Mouse (Mus musculus) neural tube, embryonic 11.5 days (tissue): ENCODE measurements around the gene Kank1. TPM values are rescaled to one million over a fixed set of nuclear protein-coding genes. Genes with fewer than 3 reads are reported as not detected.

Source experiments
- ATAC-seq: fragments of 200-750 bp; cut with Nextera tagmentation; 2 replicates; pipeline ENCODE4 v1.8.0; 2017; ENCODE audit warnings: moderate number of reproducible peaks, mild to moderate bottlenecking, moderate TSS enrichment, moderate library complexity; ENCODE audit not compliant: insufficient read depth, low FRiP score, low TSS enrichment
- DNase-seq: peaks from one replicate; pipeline ENCODE4 v3.0.0-alpha.2; 2015; ENCODE audit warnings: low spot score
- H3K27ac ChIP-seq: fragments of 300-500 bp; sonication (generic); 2 replicates; pipeline ENCODE4 v1.5.1; 2014; ENCODE audit warnings: low read depth, mild to moderate bottlenecking, low read length
- H3K27me3 ChIP-seq: fragments of 300-500 bp; sonication (generic); 2 replicates; pipeline ENCODE4 v1.6.1; 2014; ENCODE audit warnings: mild to moderate bottlenecking, low read length, mixed read lengths; ENCODE audit not compliant: control insufficient read depth, insufficient read depth
- H3K36me3 ChIP-seq: fragments of 300-500 bp; sonication (generic); 2 replicates; pipeline ENCODE4 v1.6.1; 2014; ENCODE audit warnings: mild to moderate bottlenecking, low read length, moderate library complexity, mixed read lengths; ENCODE audit not compliant: control insufficient read depth, insufficient read depth
- H3K4me1 ChIP-seq: fragments of 300-500 bp; sonication (generic); 2 replicates; pipeline ENCODE4 v1.6.1; 2014; ENCODE audit warnings: low read length, mixed read lengths; ENCODE audit not compliant: control insufficient read depth, insufficient read depth
- H3K4me2 ChIP-seq: fragments of 300-500 bp; sonication (generic); 2 replicates; pipeline ENCODE4 v1.6.1; 2014; ENCODE audit warnings: low read depth, mild to moderate bottlenecking, moderate library complexity
- H3K4me3 ChIP-seq: fragments of 300-500 bp; sonication (generic); 2 replicates; pipeline ENCODE4 v1.5.1; 2014; ENCODE audit warnings: low read depth, low read length
- H3K9ac ChIP-seq: fragments of 300-500 bp; sonication (generic); 2 replicates; pipeline ENCODE4 v1.6.1; 2014; ENCODE audit warnings: mild to moderate bottlenecking, low read length
- H3K9me3 ChIP-seq: fragments of 300-500 bp; sonication (generic); 2 replicates; pipeline ENCODE4 v1.6.1; 2016; ENCODE audit warnings: low read length; ENCODE audit not compliant: control insufficient read depth
- WGBS: fragments of 180-500 bp; shearing (Covaris S2); extraction: QIAGEN DNeasy Blood & Tissue Kit; methylation state at CpG from one replicate; pipeline ENCODE4 v1.1.7; 2014; 5-methylcytosine and 5-hydroxymethylcytosine counted together
- polyA plus RNA-seq: library from polyadenylated mRNA; unstranded; fragments of >200 nt; fragmentation: Nextera tagmentation; extraction: Ambion mirVana; gene quantifications from 2 replicates; pipeline ENCODE4 v1.2.1, GENCODE M21; 2014

The Kank1 gene
- polyA plus RNA-seq, 1 experiment from 2014 or later: 15.3 TPM

GRCm38 (mm10) chr19:25311626-25312025 is 74.9 kb downstream of the Kank1 start:
- Histone ChIP-seq H3K9ac (no peak overlapping the region), H3K27me3 (no peaks in the 10 kb centered on the region), H3K27ac (no peak overlapping the region), H3K4me2 (no peak overlapping the region), H3K9me3 (no peaks in the 10 kb centered on the region), H3K36me3 (no peaks in the 10 kb centered on the region), H3K4me1 (no peaks in the 10 kb centered on the region), H3K4me3 (no peak overlapping the region)
- DNase-seq (no peak), ATAC-seq (no peak)
- WGBS: 45% methylated on average over 7 of the region's 7 CpGs

DNA sequence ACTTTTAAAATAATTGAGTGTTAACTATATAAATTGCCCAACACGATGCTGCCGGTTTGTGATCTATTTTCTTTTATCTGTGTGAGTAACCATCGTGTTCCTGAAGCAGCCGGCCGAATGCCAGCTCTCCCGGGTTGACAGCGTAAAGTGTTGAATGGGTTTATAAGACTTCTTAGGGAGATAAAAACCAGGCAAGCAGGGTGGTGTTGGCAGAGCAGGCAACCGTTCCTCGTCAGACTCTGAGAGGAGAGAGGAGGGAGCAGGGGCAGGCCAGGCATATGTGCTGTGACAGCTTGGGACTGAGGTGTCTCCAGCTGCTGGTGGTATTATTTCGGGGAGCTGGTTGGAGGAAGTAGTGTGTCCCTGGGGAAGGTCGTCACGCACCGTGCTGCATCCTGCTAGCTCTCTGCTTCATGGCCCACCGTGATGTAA is 78.7 kb downstream of the Kank1 start:
- WGBS: 70% methylated on average over 14 of the region's 14 CpGs
- Histone ChIP-seq H3K9ac (no peak overlapping the region), H3K4me2 (no peak overlapping the region), H3K36me3 (no peaks in the 10 kb centered on the region), H3K27me3 (no peaks in the 10 kb centered on the region), H3K4me1 (no peaks in the 10 kb centered on the region), H3K4me3 (no peak overlapping the region), H3K9me3 (no peaks in the 10 kb centered on the region), H3K27ac (no peak overlapping the region)
- DNase-seq (no peak), ATAC-seq (no peak)

- no peak for ATAC-seq
- no peaks in the 10 kb centered on the region for H3K36me3 ChIP-seq
- no peaks in the 10 kb centered on the region for H3K27me3 ChIP-seq
- H3K27ac ChIP-seq: no peak overlapping the region
- H3K4me1 ChIP-seq: no peaks in the 10 kb centered on the region
- H3K9ac ChIP-seq: no peak overlapping the region
- WGBS: 86% methylated on average over 5 of the region's 5 CpGs
- DNase-seq: no peak
- no peak overlapping the region for H3K4me3 ChIP-seq
- H3K4me2 ChIP-seq: no peak overlapping the region
- no peaks in the 10 kb centered on the region for H3K9me3 ChIP-seq
Measured at GRCm38 (mm10) chr19:25315993-25316392, 79.2 kb downstream of the Kank1 start.

DNA sequence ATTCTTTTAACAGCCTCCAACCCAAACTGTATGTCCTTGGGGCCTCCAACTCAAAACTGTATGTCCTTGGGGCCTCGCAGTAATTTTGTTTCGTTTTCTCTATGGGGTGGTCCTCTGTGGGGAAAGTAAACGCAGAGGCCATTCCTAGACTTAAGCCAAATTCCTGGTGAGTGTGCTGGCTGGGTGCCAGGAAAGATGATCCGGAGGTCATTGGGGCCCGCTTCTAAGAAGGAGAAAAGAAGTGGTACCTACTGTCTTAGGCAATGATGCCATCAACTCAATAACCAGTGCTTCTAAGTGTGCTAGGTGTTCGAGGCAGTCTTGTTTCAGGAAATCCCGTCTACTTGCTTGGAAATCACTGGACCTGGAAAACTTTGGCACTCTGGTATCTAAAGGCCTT is 87.5 kb downstream of the Kank1 start:
- Histone ChIP-seq H3K4me2 (no peak overlapping the region), H3K27me3 (no peaks in the 10 kb centered on the region), H3K4me3 (no peak overlapping the region), H3K4me1 (no peaks in the 10 kb centered on the region), H3K27ac (no peak overlapping the region), H3K9ac (no peak overlapping the region), H3K9me3 (no peaks in the 10 kb centered on the region), H3K36me3 (no peaks in the 10 kb centered on the region)
- no peak for ATAC-seq
- whole genome bisulfite sequencing: 83% methylated on average over 7 of the region's 7 CpGs
- no peak for DNase-seq

DNA sequence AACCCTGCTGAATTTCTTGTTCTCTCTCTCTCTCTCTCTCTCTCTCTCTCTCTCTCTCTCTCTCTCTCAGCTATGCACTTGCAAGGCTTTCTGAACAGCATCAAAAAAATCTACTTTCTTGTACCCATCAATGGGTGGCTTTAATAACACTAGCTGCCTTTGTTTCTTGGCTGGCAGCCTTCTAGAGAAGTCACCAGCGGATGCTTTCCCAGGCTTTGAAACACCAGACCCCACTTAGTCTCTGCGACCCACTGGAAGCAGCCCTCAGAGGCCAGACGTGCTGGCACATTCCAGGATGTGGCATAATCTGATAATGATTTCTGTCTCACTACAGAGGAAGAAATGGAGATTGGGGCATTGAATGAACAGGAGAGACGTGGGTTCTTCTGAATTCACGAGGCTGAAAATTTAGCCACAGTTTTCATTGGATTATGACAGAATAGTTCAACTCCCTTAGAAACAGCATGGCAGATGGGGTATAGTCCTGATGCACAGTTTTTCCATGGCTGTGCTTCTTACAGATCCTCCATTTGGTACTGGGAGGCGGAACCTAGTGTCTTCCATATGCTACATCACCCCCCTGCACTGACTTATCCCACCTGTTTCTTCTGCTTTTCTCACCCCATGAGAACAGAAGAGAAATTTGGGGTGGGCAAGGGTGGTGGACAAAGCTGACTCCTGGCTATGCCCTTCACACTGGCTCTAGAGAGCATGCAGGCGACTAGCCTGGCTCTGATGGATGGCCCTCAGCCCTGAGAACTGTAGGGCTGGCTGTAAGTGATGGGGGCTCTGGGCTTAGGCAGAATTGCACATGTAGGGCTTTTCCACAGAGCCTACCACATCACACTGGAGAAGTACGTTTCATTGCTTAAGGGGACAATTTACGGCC is 88.6 kb downstream of the Kank1 start:
- H3K4me2 ChIP-seq: no peak overlapping the region
- DNase-seq (no peak), ATAC-seq (no peak)
- no peaks in the 10 kb centered on the region for H3K4me1 ChIP-seq
- no peak overlapping the region for H3K27ac ChIP-seq
- 73% methylated on average over 9 of the region's 9 CpGs for WGBS
- H3K36me3 ChIP-seq: no peaks in the 10 kb centered on the region
- H3K4me3 ChIP-seq: no peak overlapping the region
- no peaks in the 10 kb centered on the region for H3K27me3 ChIP-seq
- H3K9ac ChIP-seq: no peak overlapping the region
- no peaks in the 10 kb centered on the region for H3K9me3 ChIP-seq

DNA sequence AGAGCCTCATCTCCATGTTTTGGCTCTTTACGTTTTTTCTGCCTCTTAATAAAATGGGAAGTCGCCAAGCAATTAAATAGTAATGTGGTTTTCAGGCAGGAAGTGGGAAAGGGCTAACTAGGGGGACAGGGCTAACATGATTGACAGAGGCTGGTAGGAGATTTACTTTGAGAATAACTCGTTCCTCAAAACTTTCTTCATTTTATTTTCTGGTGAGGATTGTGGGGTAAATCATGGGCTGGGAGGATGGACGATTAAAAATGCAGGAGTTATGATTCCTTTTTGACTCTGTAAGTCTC is 89.2 kb downstream of the Kank1 start:
- Histone ChIP-seq H3K9ac (no peak overlapping the region), H3K36me3 (no peaks in the 10 kb centered on the region), H3K4me1 (no peaks in the 10 kb centered on the region), H3K9me3 (no peaks in the 10 kb centered on the region), H3K4me3 (no peak overlapping the region), H3K27ac (no peak overlapping the region), H3K4me2 (no peak overlapping the region), H3K27me3 (no peaks in the 10 kb centered on the region)
- DNase-seq: no peak
- ATAC-seq: no peak
- WGBS: 77% methylated on average over 4 of the region's 4 CpGs

- WGBS: 71% methylated on average over 6 of the region's 6 CpGs
- no peak overlapping the region for H3K9ac ChIP-seq
- H3K4me1 ChIP-seq: no peaks in the 10 kb centered on the region
- H3K4me2 ChIP-seq: no peak overlapping the region
- H3K27ac ChIP-seq: no peak overlapping the region
- H3K9me3 ChIP-seq: no peaks in the 10 kb centered on the region
- ATAC-seq (no peak), DNase-seq (no peak)
- H3K27me3 ChIP-seq: no peaks in the 10 kb centered on the region
- H3K4me3 ChIP-seq: no peak overlapping the region
- no peaks in the 10 kb centered on the region for H3K36me3 ChIP-seq
Measured at GRCm38 (mm10) chr19:25327633-25328032, 90.9 kb downstream of the Kank1 start.

DNA sequence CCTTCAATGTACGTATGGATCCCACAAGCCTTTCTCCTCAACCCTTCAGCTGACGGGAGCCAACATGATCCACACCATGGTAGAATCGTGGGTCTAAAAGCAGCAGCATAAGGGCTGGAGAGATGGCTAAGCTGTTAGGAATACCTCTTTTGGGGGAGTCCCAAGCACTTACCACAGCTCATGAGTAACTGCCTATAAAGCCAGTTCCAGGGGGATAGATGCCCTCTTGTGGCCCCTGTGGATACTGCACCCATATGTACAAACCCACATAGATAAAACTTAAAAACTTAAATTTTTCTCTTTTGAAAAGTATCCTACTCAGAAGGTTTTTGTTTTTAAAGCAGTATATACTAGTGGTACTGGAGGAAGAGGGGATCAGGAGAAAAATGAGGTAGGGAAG is 97.6 kb downstream of the Kank1 start:
- WGBS: 63% methylated on average over 3 of the region's 3 CpGs
- DNase-seq: peak; percentile 74
- no peak overlapping the region for H3K4me3 ChIP-seq

GRCm38 (mm10) chr19:25336731-25337130 is 100.0 kb downstream of the Kank1 start:
- H3K27me3 ChIP-seq: no peaks in the 10 kb centered on the region

More for the DNA sequence above, 97.6 kb downstream of the Kank1 start:
- Histone ChIP-seq H3K27ac (no peak overlapping the region), H3K36me3 (no peaks in the 10 kb centered on the region), H3K4me2 (no peak overlapping the region), H3K9ac (no peak overlapping the region), H3K4me1 (no peaks in the 10 kb centered on the region), H3K27me3 (no peaks in the 10 kb centered on the region), H3K9me3 (no peaks in the 10 kb centered on the region)
- ATAC-seq: no peak

More at GRCm38 (mm10) chr19:25336731-25337130, 100.0 kb downstream of the Kank1 start:
- no peaks in the 10 kb centered on the region for H3K36me3 ChIP-seq
- DNase-seq: no peak
- WGBS: 89% methylated on average over 8 of the region's 8 CpGs
- H3K27ac ChIP-seq: no peak overlapping the region
- H3K4me3 ChIP-seq: no peak overlapping the region
- H3K9me3 ChIP-seq: no peaks in the 10 kb centered on the region
- no peak for ATAC-seq
- no peak overlapping the region for H3K4me2 ChIP-seq
- H3K4me1 ChIP-seq: no peaks in the 10 kb centered on the region
- H3K9ac ChIP-seq: no peak overlapping the region
